Mouse (Mus musculus): ENCODE results near the gene Dach1.

Dach1 gene

GRCm38 (mm10) chr14:98169421-98170076 is at the start of gene Dach1:
Dach1 (minus strand) TSS chr14:98169765.
- no peak for DNase-seq (ENCODE audit: low spot score)

- DNase-seq (ENCODE audit: low spot score): no peak
These were observed 30.5 kb upstream of the Dach1 start for GRCm38 (mm10) chr14:98200089-98200488.

- no peak for DNase-seq (ENCODE audit: low spot score)
These were observed 12.0 kb upstream of the Dach1 start for GRCm38 (mm10) chr14:98181545-98181944.

GRCm38 (mm10) chr14:98173831-98174230 is 4.3 kb upstream of the Dach1 start:
- DNase-seq (ENCODE audit: low spot score): no peak

- DNase-seq (ENCODE audit: low spot score): no peak
These were observed 2.9 kb upstream of the Dach1 start for GRCm38 (mm10) chr14:98172394-98172905.

GRCm38 (mm10) chr14:98171861-98172260 is 2.3 kb upstream of the Dach1 start:
- no peak for DNase-seq (ENCODE audit: low spot score)

GRCm38 (mm10) chr14:98168908-98169401 is 610 bp downstream of the Dach1 start:
- DNase-seq (ENCODE audit: low spot score): no peak

- DNase-seq (ENCODE audit: low spot score): no peak
These were observed 1.3 kb downstream of the Dach1 start for GRCm38 (mm10) chr14:98168039-98168907.

GRCm38 (mm10) chr14:98167186-98168038 is 2.2 kb downstream of the Dach1 start:
- DNase-seq (ENCODE audit: low spot score): no peak

GRCm38 (mm10) chr14:98166318-98166976 is 3.1 kb downstream of the Dach1 start:
- DNase-seq (ENCODE audit: low spot score): no peak

- DNase-seq (ENCODE audit: low spot score): no peak
These were observed 12.8 kb downstream of the Dach1 start for GRCm38 (mm10) chr14:98156753-98157152.

GRCm38 (mm10) chr14:98155725-98156392 is 13.7 kb downstream of the Dach1 start:
- DNase-seq (ENCODE audit: low spot score): no peak

- no peak for DNase-seq (ENCODE audit: low spot score)
These were observed 14.6 kb downstream of the Dach1 start for GRCm38 (mm10) chr14:98154832-98155422.

GRCm38 (mm10) chr14:98141758-98142157 is 27.8 kb downstream of the Dach1 start:
- no peak for DNase-seq (ENCODE audit: low spot score)

- DNase-seq (ENCODE audit: low spot score): no peak
These were observed 30.5 kb downstream of the Dach1 start for GRCm38 (mm10) chr14:98138873-98139665.

- DNase-seq (ENCODE audit: low spot score): no peak
These were observed 35.0 kb downstream of the Dach1 start for GRCm38 (mm10) chr14:98134546-98134945.

- DNase-seq (ENCODE audit: low spot score): no peak
These were observed 46.5 kb downstream of the Dach1 start for GRCm38 (mm10) chr14:98123032-98123431.

GRCm38 (mm10) chr14:98116627-98117026 is 52.9 kb downstream of the Dach1 start:
- no peak for DNase-seq (ENCODE audit: low spot score)

- no peak for DNase-seq (ENCODE audit: low spot score)
These were observed 56.5 kb downstream of the Dach1 start for GRCm38 (mm10) chr14:98113106-98113505.

- no peak for DNase-seq (ENCODE audit: low spot score)
These were observed 59.6 kb downstream of the Dach1 start for GRCm38 (mm10) chr14:98109929-98110328.
